Mouse (Mus musculus): ENCODE measurements around the gene Npas2. TPM values are rescaled to one million over a fixed set of nuclear protein-coding genes. Genes with fewer than 3 reads are reported as not detected.

The Npas2 gene
- polyA plus RNA-seq, 1 experiment from 2014 or later = 0.99 TPM

DNA sequence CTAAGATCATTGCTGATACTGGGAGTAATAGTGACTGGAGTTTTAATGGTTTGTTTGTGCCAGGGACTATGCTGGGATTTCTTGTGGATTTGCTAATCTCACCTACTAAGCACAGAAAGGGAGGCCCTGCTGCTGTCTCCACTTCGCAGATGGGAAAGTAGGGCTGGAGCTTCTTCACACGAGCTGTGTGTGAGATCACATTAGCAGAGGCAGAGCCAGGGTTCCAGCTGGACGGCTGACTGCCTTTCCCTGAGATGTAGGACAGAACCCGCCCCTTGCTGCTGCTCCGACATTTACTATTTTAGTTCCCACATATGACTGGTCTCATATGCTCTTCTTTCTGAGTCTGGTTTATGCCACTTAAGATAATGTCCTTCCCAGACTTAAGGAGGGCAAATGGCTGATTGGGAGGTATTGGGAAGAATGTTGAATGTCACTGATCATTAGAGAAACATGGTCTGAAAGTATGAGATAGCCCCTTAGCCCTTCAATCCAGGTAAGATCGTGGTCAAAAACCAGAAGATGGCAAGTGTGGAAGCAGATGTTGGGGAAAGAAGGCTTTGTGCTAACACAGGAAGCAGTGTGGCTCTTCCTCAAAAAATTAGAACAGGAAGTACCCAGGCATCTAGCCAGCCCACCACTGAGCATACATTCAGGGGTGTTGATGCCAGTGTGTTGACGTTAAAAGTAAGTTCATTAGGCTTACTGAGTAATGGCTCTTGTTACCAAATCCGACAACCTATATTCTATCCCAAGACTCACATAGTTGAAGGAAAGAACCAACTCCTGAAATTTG is 66.8 kb downstream of the Npas2 start:
- no peaks in the 10 kb centered on the region for H3K36me3 ChIP-seq
- WGBS = 81% methylated on average over 8 of the region's 8 CpGs
- H3K27ac ChIP-seq (replicated peaks) = no peak overlapping the region
- H3K4me2 ChIP-seq (replicated peaks) = no peak overlapping the region
- H3K9me3 ChIP-seq = no peaks in the 10 kb centered on the region
- H3K4me3 ChIP-seq = no peak overlapping the region
- ATAC-seq (replicated peaks) = no peak
- no peak overlapping the region for H3K9ac ChIP-seq (replicated peaks)
- 0 out of 2 replicates have a peak, but pooled peaks cover 4% of the 10 kb centered on the region for H3K4me1 ChIP-seq
- H3K27me3 ChIP-seq = no peaks in the 10 kb centered on the region

GRCm38 (mm10) chr1:39266843-39267512 is 73.4 kb downstream of the Npas2 start:
- Histone ChIP-seq H3K36me3 (no peaks in the 10 kb centered on the region), H3K9me3 (no peaks in the 10 kb centered on the region), H3K27me3 (no peaks in the 10 kb centered on the region), H3K9ac (replicated peaks) (no peak overlapping the region), H3K4me1 (peaks cover 8% of the 10 kb centered on the region), H3K27ac (replicated peaks) (0 out of 2 replicates have a peak overlapping the region, but pooled peaks have one; percentile 1), H3K4me2 (replicated peaks) (no peak overlapping the region), H3K4me3 (no peak overlapping the region)
- peak; percentile 68 for ATAC-seq (replicated peaks)
- WGBS = 29% methylated on average over 9 of the region's 9 CpGs

DNA sequence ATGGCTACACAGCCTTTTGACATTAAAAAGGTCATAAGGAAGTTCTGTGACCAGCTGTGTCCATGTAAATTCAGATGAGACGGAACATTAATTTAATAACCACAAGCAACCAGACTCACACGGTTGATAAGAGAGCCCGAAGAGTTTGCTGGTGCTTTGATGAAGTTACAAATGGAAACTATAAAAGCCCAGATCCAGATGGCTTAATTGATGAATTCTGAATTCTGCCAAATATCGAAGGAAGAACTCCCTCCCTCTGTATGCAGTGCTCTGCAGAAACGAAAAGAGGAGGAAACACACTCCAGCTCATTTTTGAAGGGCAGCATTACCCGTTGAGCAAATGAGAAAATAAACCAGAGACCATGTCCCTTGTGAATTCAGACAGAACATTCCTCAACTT is 79.4 kb downstream of the Npas2 start:
- no peak overlapping the region; the same call in 1 of the 2 replicates for H3K27ac ChIP-seq (replicated peaks)
- no peaks in the 10 kb centered on the region for H3K27me3 ChIP-seq
- H3K9ac ChIP-seq (replicated peaks) = no peak overlapping the region
- no peaks in the 10 kb centered on the region for H3K9me3 ChIP-seq
- WGBS = 75% methylated on average over 6 of the region's 6 CpGs
- no peak overlapping the region for H3K4me2 ChIP-seq (replicated peaks)
- no peak overlapping the region for H3K4me3 ChIP-seq
- no peaks in the 10 kb centered on the region for H3K36me3 ChIP-seq
- H3K4me1 ChIP-seq = no peaks in the 10 kb centered on the region
- ATAC-seq (replicated peaks) = no peak

GRCm38 (mm10) chr1:39280391-39280790 is 86.9 kb downstream of the Npas2 start:
- no peak for ATAC-seq (replicated peaks)

DNA sequence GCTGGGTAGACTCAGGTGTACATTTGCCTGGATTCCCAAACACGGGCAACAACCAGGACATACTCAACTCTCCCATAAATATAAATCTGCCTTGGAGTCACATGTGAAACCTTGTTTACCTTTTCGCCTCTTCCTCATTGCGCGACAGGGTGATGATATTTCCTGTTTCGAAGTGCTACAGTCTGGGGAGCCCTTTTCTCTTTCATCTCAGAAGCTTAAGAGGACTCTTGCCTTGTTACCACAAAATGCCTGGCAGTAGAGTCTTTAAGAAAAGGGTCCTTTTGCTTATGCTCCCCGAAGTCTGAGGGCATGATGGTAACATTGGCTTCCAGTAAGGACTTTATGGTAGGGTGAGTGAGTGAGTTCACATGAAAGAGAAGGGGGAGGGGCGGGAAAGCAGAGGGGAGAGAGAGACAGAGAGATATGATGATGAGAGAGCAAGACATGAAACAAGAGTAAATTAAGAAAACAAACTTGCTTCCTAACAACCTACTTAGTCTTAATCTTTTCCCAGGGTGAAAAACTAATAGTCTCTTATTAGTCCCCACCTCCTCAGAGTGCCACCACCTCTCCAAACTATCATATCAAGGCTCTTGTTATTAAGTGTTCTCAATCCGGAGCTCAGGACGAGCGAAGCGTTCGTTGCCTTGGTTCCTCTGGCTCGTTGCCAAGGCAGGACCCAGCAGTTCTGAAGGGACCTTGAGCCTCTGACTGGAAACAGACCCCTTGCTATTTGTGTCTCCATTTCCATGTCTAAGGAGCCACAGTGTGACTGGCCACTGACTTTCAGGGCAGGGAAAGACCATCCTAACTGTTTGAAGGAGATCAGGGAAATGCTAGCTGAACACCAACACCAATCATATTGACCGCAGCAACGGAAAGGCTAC is 87.7 kb downstream of the Npas2 start:
- WGBS = 62% methylated on average over 15 of the region's 15 CpGs
- ATAC-seq (replicated peaks) = no peak
- Histone ChIP-seq H3K27me3 (no peaks in the 10 kb centered on the region), H3K4me3 (no peak overlapping the region), H3K9me3 (no peaks in the 10 kb centered on the region), H3K27ac (replicated peaks) (no peak overlapping the region), H3K9ac (replicated peaks) (no peak overlapping the region), H3K36me3 (no peaks in the 10 kb centered on the region), H3K4me1 (peaks cover 3% of the 10 kb centered on the region; the same call in 1 of the 2 replicates), H3K4me2 (replicated peaks) (no peak overlapping the region)

More at GRCm38 (mm10) chr1:39280391-39280790, 86.9 kb downstream of the Npas2 start:
- Histone ChIP-seq H3K36me3 (no peaks in the 10 kb centered on the region), H3K9ac (replicated peaks) (no peak overlapping the region), H3K4me1 (peaks cover 3% of the 10 kb centered on the region; the same call in 1 of the 2 replicates), H3K4me2 (replicated peaks) (no peak overlapping the region), H3K27ac (replicated peaks) (no peak overlapping the region), H3K4me3 (no peak overlapping the region), H3K9me3 (no peaks in the 10 kb centered on the region), H3K27me3 (no peaks in the 10 kb centered on the region)
- 88% methylated on average over 7 of the region's 7 CpGs for WGBS

GRCm38 (mm10) chr1:39281888-39282287 is 88.4 kb downstream of the Npas2 start:
- ATAC-seq (replicated peaks) = no peak
- Histone ChIP-seq H3K9ac (replicated peaks) (no peak overlapping the region), H3K4me3 (no peak overlapping the region), H3K36me3 (no peaks in the 10 kb centered on the region), H3K27ac (replicated peaks) (no peak overlapping the region), H3K27me3 (no peaks in the 10 kb centered on the region), H3K9me3 (no peaks in the 10 kb centered on the region), H3K4me2 (replicated peaks) (no peak overlapping the region), H3K4me1 (peaks cover 3% of the 10 kb centered on the region; the same call in 1 of the 2 replicates)
- whole genome bisulfite sequencing = 83% methylated on average over 5 of the region's 5 CpGs

DNA sequence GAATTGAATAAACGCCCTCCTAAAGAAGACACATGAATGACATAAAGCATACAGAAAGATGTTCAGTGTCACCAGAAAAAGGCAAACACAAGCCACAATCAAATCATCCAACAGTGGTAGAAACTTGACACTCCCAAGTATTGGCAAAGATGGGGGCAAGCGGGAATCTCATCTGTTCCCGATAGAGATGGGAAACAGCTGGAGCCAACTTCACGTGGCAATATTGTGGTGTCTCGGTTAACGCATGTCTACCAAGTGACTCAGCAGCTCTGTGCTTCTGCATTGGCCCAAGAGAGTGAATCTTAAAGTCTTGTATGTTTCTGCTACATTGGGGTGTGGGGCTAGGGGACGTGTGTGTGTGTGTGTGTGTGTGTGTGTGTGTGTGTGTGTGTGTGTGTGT is 89.8 kb downstream of the Npas2 start:
- no peak overlapping the region for H3K4me3 ChIP-seq
- H3K9ac ChIP-seq (replicated peaks) = no peak overlapping the region
- H3K36me3 ChIP-seq = no peaks in the 10 kb centered on the region
- no peaks in the 10 kb centered on the region for H3K27me3 ChIP-seq
- H3K9me3 ChIP-seq = no peaks in the 10 kb centered on the region
- H3K4me1 ChIP-seq = peaks cover 3% of the 10 kb centered on the region; the same call in 1 of the 2 replicates
- no peak for ATAC-seq (replicated peaks)
- H3K27ac ChIP-seq (replicated peaks) = no peak overlapping the region
- 84% methylated on average over 7 of the region's 7 CpGs for WGBS
- H3K4me2 ChIP-seq (replicated peaks) = no peak overlapping the region

GRCm38 (mm10) chr1:39284786-39285185 is 91.3 kb downstream of the Npas2 start:
- Histone ChIP-seq H3K9ac (replicated peaks) (no peak overlapping the region), H3K27me3 (no peaks in the 10 kb centered on the region), H3K4me3 (no peak overlapping the region), H3K4me1 (peaks cover 3% of the 10 kb centered on the region; the same call in 1 of the 2 replicates), H3K9me3 (no peaks in the 10 kb centered on the region), H3K36me3 (no peaks in the 10 kb centered on the region), H3K4me2 (replicated peaks) (no peak overlapping the region), H3K27ac (replicated peaks) (no peak overlapping the region)
- ATAC-seq (replicated peaks) = no peak
- 93% methylated on average over 16 of the region's 16 CpGs for WGBS

DNA sequence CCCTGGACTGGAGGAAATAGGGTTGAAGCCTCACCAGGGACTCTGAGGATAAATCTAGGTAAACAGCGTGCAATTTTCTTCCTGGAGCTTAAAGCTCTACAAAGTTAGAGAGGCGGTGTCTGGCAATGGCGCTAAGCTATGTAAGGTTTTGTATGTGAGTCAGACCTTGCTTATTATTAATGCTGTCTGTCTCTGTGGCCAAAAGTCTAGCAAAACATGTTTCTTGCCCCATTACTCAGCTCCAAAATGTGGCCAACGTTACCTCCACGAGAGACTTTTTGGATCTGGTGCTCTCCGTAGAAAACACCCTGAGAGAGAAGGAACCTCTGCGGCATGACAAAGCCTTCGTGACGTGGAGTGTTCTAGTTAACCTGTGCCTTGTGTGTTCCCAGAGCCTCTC is 93.5 kb downstream of the Npas2 start:
- 94% methylated on average over 9 of the region's 9 CpGs for WGBS
- Histone ChIP-seq H3K4me1 (no peaks in the 10 kb centered on the region), H3K4me3 (no peak overlapping the region), H3K27me3 (no peaks in the 10 kb centered on the region), H3K9ac (replicated peaks) (no peak overlapping the region), H3K4me2 (replicated peaks) (no peak overlapping the region), H3K9me3 (no peaks in the 10 kb centered on the region), H3K36me3 (no peaks in the 10 kb centered on the region), H3K27ac (replicated peaks) (no peak overlapping the region)
- ATAC-seq (replicated peaks) = no peak

DNA sequence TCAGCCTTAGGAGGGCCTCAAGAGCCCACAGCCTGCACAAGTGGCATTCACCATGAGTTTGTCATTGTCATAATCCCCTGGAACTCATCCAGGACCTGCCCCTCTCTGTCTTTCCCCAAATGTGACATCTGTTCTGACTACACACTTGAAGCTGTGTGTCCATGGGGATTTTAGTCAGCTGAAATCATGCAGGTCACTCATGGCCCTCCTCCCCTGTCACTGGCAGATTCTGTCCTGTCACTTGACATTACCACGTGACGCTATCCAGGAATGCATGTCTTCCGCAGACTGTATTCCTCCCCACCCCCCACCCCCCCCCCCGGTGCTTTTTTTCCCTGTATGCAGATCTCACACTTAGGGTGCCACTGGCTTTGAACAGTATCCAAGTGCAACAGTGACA is 94.3 kb downstream of the Npas2 start:
- no peak overlapping the region for H3K9ac ChIP-seq (replicated peaks)
- H3K27ac ChIP-seq (replicated peaks) = no peak overlapping the region
- no peaks in the 10 kb centered on the region for H3K9me3 ChIP-seq
- no peaks in the 10 kb centered on the region for H3K4me1 ChIP-seq
- no peak overlapping the region for H3K4me3 ChIP-seq
- H3K4me2 ChIP-seq (replicated peaks) = no peak overlapping the region
- ATAC-seq (replicated peaks) = no peak
- WGBS = 92% methylated on average over 4 of the region's 4 CpGs
- no peaks in the 10 kb centered on the region for H3K36me3 ChIP-seq
- no peaks in the 10 kb centered on the region for H3K27me3 ChIP-seq

GRCm38 (mm10) chr1:39288425-39288824 is 94.9 kb downstream of the Npas2 start:
- H3K9ac ChIP-seq (replicated peaks) = no peak overlapping the region
- no peaks in the 10 kb centered on the region for H3K9me3 ChIP-seq
- 76% methylated on average over 3 of the region's 3 CpGs for WGBS
- ATAC-seq (replicated peaks) = no peak
- no peaks in the 10 kb centered on the region for H3K4me1 ChIP-seq
- no peak overlapping the region for H3K27ac ChIP-seq (replicated peaks)
- H3K36me3 ChIP-seq = no peaks in the 10 kb centered on the region
- no peak overlapping the region for H3K4me2 ChIP-seq (replicated peaks)
- no peak overlapping the region for H3K4me3 ChIP-seq
- no peaks in the 10 kb centered on the region for H3K27me3 ChIP-seq

DNA sequence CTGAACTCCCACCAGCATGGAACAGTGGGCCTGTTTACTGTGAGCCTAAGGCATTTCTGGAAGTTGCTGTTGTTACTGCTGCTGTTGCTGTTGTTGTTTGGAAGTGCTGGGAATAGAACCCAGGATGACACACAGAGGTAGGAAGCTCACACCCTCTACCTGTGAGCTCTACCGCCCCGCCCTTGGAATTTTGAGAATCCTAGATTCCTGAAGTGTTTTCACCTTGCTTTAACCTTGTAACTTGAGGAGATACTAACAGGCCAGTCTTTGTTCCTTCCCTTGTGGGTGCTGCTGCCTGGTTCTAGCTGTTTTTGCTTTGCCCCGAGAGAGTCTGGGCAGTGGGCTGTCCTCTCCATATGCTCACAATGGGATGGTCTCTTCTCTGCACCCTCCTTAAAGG is 98.5 kb downstream of the Npas2 start:
- no peak for ATAC-seq (replicated peaks)
- 70% methylated on average over 3 of the region's 3 CpGs for WGBS

More for the DNA sequence above, 98.5 kb downstream of the Npas2 start:
- Histone ChIP-seq H3K36me3 (no peaks in the 10 kb centered on the region), H3K4me1 (no peaks in the 10 kb centered on the region), H3K9ac (replicated peaks) (no peak overlapping the region), H3K9me3 (no peaks in the 10 kb centered on the region), H3K27ac (replicated peaks) (no peak overlapping the region), H3K4me2 (replicated peaks) (no peak overlapping the region), H3K4me3 (no peak overlapping the region), H3K27me3 (no peaks in the 10 kb centered on the region)

All from forebrain, embryonic 15.5 days (tissue).